Mouse (Mus musculus) MEL (cell line): ENCODE results near the gene Mypn. TPM values are rescaled to one million over a fixed set of nuclear protein-coding genes. Genes with fewer than 3 reads are reported as not detected.
A peak's percentile ranks its signal among the peaks of the same experiment; 100 is the strongest.

Source experiments
- DNase-seq: peaks from one replicate; pipeline ENCODE4 v3.0.0; 2011; ENCODE audit warnings: low read depth, low spot score
- H3K27ac ChIP-seq: 2 replicates; pipeline ENCODE4 v1.5.1; 2012; ENCODE audit warnings: low read depth, mild to moderate bottlenecking, control low read depth, low read length, moderate library complexity; ENCODE audit not compliant: control insufficient read depth
- H3K27me3 ChIP-seq, 2 experiments: fragments of 150-350 bp in 1 of 2; sonication (generic) in 1 of 2; 2 replicates each; pipeline ENCODE4 v1.6.1; 2012; ENCODE audit warnings: low read length in 2 of 2, mild to moderate bottlenecking in 2 of 2, improper control_type of control experiment in 1 of 2, moderate library complexity in 1 of 2; ENCODE audit not compliant: insufficient read depth in 2 of 2, control insufficient read depth in 1 of 2
- H3K36me3 ChIP-seq, 2 experiments: 2 replicates each; pipeline ENCODE4 v1.6.1; 2012 to 2014; ENCODE audit warnings: low read length in 2 of 2, improper control_type of control experiment in 1 of 2, inconsistent platforms in 1 of 2, mild to moderate bottlenecking in 1 of 2; ENCODE audit not compliant: insufficient read depth in 2 of 2, control insufficient read depth in 1 of 2
- H3K4me1 ChIP-seq, 2 experiments: fragments of 150-350 bp in 1 of 2; sonication (generic) in 1 of 2; 2 replicates each; pipeline ENCODE4 v1.6.1; 2012; ENCODE audit warnings: low read length in 2 of 2, improper control_type of control experiment in 1 of 2, mild to moderate bottlenecking in 1 of 2; ENCODE audit not compliant: insufficient read depth in 2 of 2, control insufficient read depth in 1 of 2
- H3K4me3 ChIP-seq, 2 experiments: fragments of 150-350 bp in 1 of 2; sonication (generic) in 1 of 2; 2 replicates each; pipeline ENCODE4 v1.5.1; 2012; ENCODE audit warnings: low read depth in 2 of 2, low read length in 2 of 2, mild to moderate bottlenecking in 2 of 2, moderate library complexity in 2 of 2, control low read depth in 1 of 2, improper control_type of control experiment in 1 of 2; ENCODE audit not compliant: control insufficient read depth in 1 of 2, insufficient read depth in 1 of 2
- H3K79me2 ChIP-seq: 2 replicates; pipeline ENCODE4 v1.6.1; 2012; ENCODE audit warnings: mild to moderate bottlenecking, low read length, moderate library complexity; ENCODE audit not compliant: control insufficient read depth, poor library complexity, insufficient read depth
- H3K9ac ChIP-seq: 2 replicates; pipeline ENCODE4 v1.6.1; 2012; ENCODE audit warnings: low read depth, mild to moderate bottlenecking, control low read depth, low read length, moderate library complexity; ENCODE audit not compliant: control insufficient read depth, poor library complexity, severe bottlenecking
- H3K9me3 ChIP-seq: fragments of 150-350 bp; sonication (generic); replicated peaks from 2 replicates; pipeline ENCODE4 v1.6.1; 2012; ENCODE audit warnings: mild to moderate bottlenecking, low read length, improper control_type of control experiment, moderate library complexity; ENCODE audit not compliant: insufficient read depth
- BHLHE40 ChIP-seq: IDR thresholded peaks from 2 replicates; pipeline ENCODE4 v1.6.1; 2012; ENCODE audit warnings: low read depth, mild to moderate bottlenecking, inconsistent platforms, low read length, improper control_type of control experiment, borderline replicate concordance
- CHD1 ChIP-seq: IDR thresholded peaks from 2 replicates; pipeline ENCODE4 v1.6.1; 2012; ENCODE audit warnings: low read depth, mild to moderate bottlenecking, inconsistent platforms, low read length, improper control_type of control experiment
- CTCF ChIP-seq, 3 experiments: IDR thresholded peaks in 2 of 3; conservative IDR thresholded peaks in 1 of 3; 2 replicates each; pipeline ENCODE4 v1.5.1; 2011 to 2012; ENCODE audit warnings: low read length in 3 of 3, low read depth in 2 of 3, mild to moderate bottlenecking in 2 of 3, improper control_type of control experiment in 1 of 3, inconsistent platforms in 1 of 3, mixed read lengths in 1 of 3, moderate library complexity in 1 of 3; ENCODE audit not compliant: control insufficient read depth in 1 of 3, insufficient read depth in 1 of 3, poor library complexity in 1 of 3, severe bottlenecking in 1 of 3
- E2F4 ChIP-seq: IDR thresholded peaks from 2 replicates; pipeline ENCODE4 v1.6.1; 2011; ENCODE audit warnings: low read depth, low read length, improper control_type of control experiment, borderline replicate concordance
- ELF1 ChIP-seq: IDR thresholded peaks from 2 replicates; pipeline ENCODE4 v1.6.1; 2014; ENCODE audit warnings: low read depth, mild to moderate bottlenecking, inconsistent platforms, low read length, improper control_type of control experiment, moderate library complexity
- EP300 ChIP-seq, 2 experiments: IDR thresholded peaks; 2 replicates each; pipeline ENCODE4 v1.6.1; 2011; ENCODE audit warnings: improper control_type of control experiment in 2 of 2, low read length in 2 of 2, low read depth in 1 of 2, mild to moderate bottlenecking in 1 of 2
- GABPA ChIP-seq: IDR thresholded peaks from 2 replicates; pipeline ENCODE4 v1.6.1; 2012; ENCODE audit warnings: low read depth, mild to moderate bottlenecking, inconsistent platforms, low read length, improper control_type of control experiment, moderate library complexity
- GATA1 ChIP-seq: IDR thresholded peaks from 2 replicates; pipeline ENCODE4 v1.6.1; 2011; ENCODE audit warnings: low read depth, low read length, improper control_type of control experiment
- JUND ChIP-seq: IDR thresholded peaks from 2 replicates; pipeline ENCODE4 v1.6.1; 2011; ENCODE audit warnings: low read depth, mild to moderate bottlenecking, improper control_type of control experiment, low read length
- MAFK ChIP-seq: IDR thresholded peaks from 2 replicates; pipeline ENCODE4 v1.6.1; 2011; ENCODE audit warnings: low read depth, mild to moderate bottlenecking, low read length, improper control_type of control experiment, borderline replicate concordance
- MAX ChIP-seq: IDR thresholded peaks from 2 replicates; pipeline ENCODE4 v1.6.1; 2011; ENCODE audit warnings: low read length, improper control_type of control experiment
- MEF2A ChIP-seq: IDR thresholded peaks from 2 replicates; pipeline ENCODE4 v1.6.1; 2014; ENCODE audit warnings: low read depth, mild to moderate bottlenecking, inconsistent platforms, low read length, improper control_type of control experiment; ENCODE audit not compliant: poor library complexity, insufficient replicate concordance, severe bottlenecking; ENCODE audit errors: extremely low read depth
- MYB ChIP-seq: IDR thresholded peaks from 2 replicates; pipeline ENCODE4 v1.6.1; 2011; ENCODE audit warnings: mild to moderate bottlenecking, low read depth, low read length, improper control_type of control experiment
- MYC ChIP-seq: IDR thresholded peaks from 2 replicates; pipeline ENCODE4 v1.6.1; 2011; ENCODE audit warnings: low read depth, mild to moderate bottlenecking, low read length, improper control_type of control experiment, moderate library complexity
- NRF1 ChIP-seq: IDR thresholded peaks from 2 replicates; pipeline ENCODE4 v1.6.1; 2014; ENCODE audit warnings: low read depth, mild to moderate bottlenecking, inconsistent platforms, low read length, improper control_type of control experiment, moderate library complexity; ENCODE audit not compliant: poor library complexity, insufficient read depth, severe bottlenecking
- POLR2A ChIP-seq, 2 experiments: IDR thresholded peaks; 2 replicates each; pipeline ENCODE4 v1.6.1; 2011 to 2012; ENCODE audit warnings: low read length in 2 of 2, mild to moderate bottlenecking in 2 of 2, control low read depth in 1 of 2, improper control_type of control experiment in 1 of 2, low read depth in 1 of 2, moderate library complexity in 1 of 2; ENCODE audit not compliant: control insufficient read depth in 1 of 2, insufficient read depth in 1 of 2, poor library complexity in 1 of 2
- POLR2AphosphoS2 ChIP-seq: IDR thresholded peaks from 2 replicates; pipeline ENCODE4 v1.6.1; 2011; ENCODE audit warnings: low read length, improper control_type of control experiment
- RAD21 ChIP-seq: IDR thresholded peaks from 2 replicates; pipeline ENCODE4 v1.6.1; 2011; ENCODE audit warnings: mild to moderate bottlenecking, low read depth, low read length, improper control_type of control experiment
- RCOR1 ChIP-seq: IDR thresholded peaks from 2 replicates; pipeline ENCODE4 v1.6.1; 2012; ENCODE audit warnings: low read depth, mild to moderate bottlenecking, inconsistent platforms, low read length, improper control_type of control experiment
- TCF12 ChIP-seq: IDR thresholded peaks from 2 replicates; pipeline ENCODE4 v1.6.1; 2014; ENCODE audit warnings: low read depth, mild to moderate bottlenecking, inconsistent platforms, low read length, improper control_type of control experiment, moderate library complexity
- UBTF ChIP-seq: IDR thresholded peaks from 2 replicates; pipeline ENCODE4 v1.6.1; 2012; ENCODE audit warnings: low read depth, mild to moderate bottlenecking, inconsistent platforms, low read length, improper control_type of control experiment, moderate library complexity, borderline replicate concordance; ENCODE audit not compliant: insufficient read depth
- USF2 ChIP-seq, 2 experiments: IDR thresholded peaks; 2 replicates each; pipeline ENCODE4 v1.6.1; 2011 to 2012; ENCODE audit warnings: improper control_type of control experiment in 2 of 2, low read length in 2 of 2, borderline replicate concordance in 1 of 2, inconsistent platforms in 1 of 2, low read depth in 1 of 2, mild to moderate bottlenecking in 1 of 2; ENCODE audit not compliant: insufficient read depth in 1 of 2
- ZKSCAN1 ChIP-seq: IDR thresholded peaks from 2 replicates; pipeline ENCODE4 v1.6.1; 2012; ENCODE audit warnings: low read depth, mild to moderate bottlenecking, inconsistent platforms, low read length, improper control_type of control experiment, moderate library complexity
- ZMIZ1 ChIP-seq: IDR thresholded peaks from 2 replicates; pipeline ENCODE4 v1.6.1; 2012; ENCODE audit warnings: low read depth, mild to moderate bottlenecking, inconsistent platforms, low read length, improper control_type of control experiment, moderate library complexity
- ZNF384 ChIP-seq: IDR thresholded peaks from 2 replicates; pipeline ENCODE4 v1.6.1; 2012; ENCODE audit warnings: low read depth, mild to moderate bottlenecking, inconsistent platforms, low read length, improper control_type of control experiment
- polyA plus RNA-seq, 2 experiments: library from polyadenylated mRNA; stranded (reverse) in 1 of 2; unstranded in 1 of 2; fragments of >175 nt in 1 of 2; fragments of >200 nt in 1 of 2; gene quantifications; 2 replicates each; pipeline versions ENCODE4 v1.2.1 to v1.2.4; 2012; ENCODE audit warnings: low replicate concordance in 2 of 2, low read depth in 1 of 2; ENCODE audit not compliant: insufficient read length in 2 of 2, insufficient read depth in 1 of 2, missing spikeins in 1 of 2
- total RNA-seq: library from RNA; depleted of rRNA; stranded (reverse); fragments of 300-350 nt; gene quantifications from 2 replicates; pipeline ENCODE4 v1.2.3, GENCODE M21; 2012

Mypn gene
- total and polyA plus RNA-seq, 3 experiments, result not detected

- no peak for TF ChIP-seq USF2 (IDR thresholded peaks at IDR 0.05; ENCODE audit: borderline replicate concordance in 1 of 2, insufficient read depth in 1 of 2, low read depth in 1 of 2, low read length in 2 of 2)
- TF ChIP-seq MYC, result no peak
- no peak for TF ChIP-seq GATA1
- no peak for TF ChIP-seq BHLHE40
- TF ChIP-seq EP300 (IDR thresholded peaks at IDR 0.05; ENCODE audit: low read depth in 1 of 2, low read length in 2 of 2), result no peak
- TF ChIP-seq RAD21, result no peak
- no peak for TF ChIP-seq ELF1
- TF ChIP-seq JUND, result no peak
- no peak for TF ChIP-seq POLR2AphosphoS2
- no peak for TF ChIP-seq ZNF384
- TF ChIP-seq UBTF, result no peak
- TF ChIP-seq, all 39 proteins: peak for 0
- no peak for DNase-seq
- H3K27me3 ChIP-seq, result no peaks in the 10 kb centered on the region; a peak in 1 of 4 replicates
Measured at GRCm38 (mm10) chr10:63234133-63234532, 30.4 kb upstream of the Mypn start.

GRCm38 (mm10) chr10:63231630-63232029 lies 27.9 kb upstream of the Mypn start:
- H3K9me3 ChIP-seq, result no peaks in the 10 kb centered on the region
- TF ChIP-seq ZKSCAN1, result no peak
- TF ChIP-seq USF2 (IDR thresholded peaks at IDR 0.05; ENCODE audit: borderline replicate concordance in 1 of 2, insufficient read depth in 1 of 2, low read depth in 1 of 2, low read length in 2 of 2), result no peak
- TF ChIP-seq MYC, result no peak
- peak; percentile 18; the same call in 1 of the 2 replicates for TF ChIP-seq RCOR1
- no peak for TF ChIP-seq MEF2A
- H3K27ac ChIP-seq, result no peak overlapping the region
- H3K79me2 ChIP-seq, result no peaks in the 10 kb centered on the region
- H3K9ac ChIP-seq, result no peak overlapping the region
- H3K4me3 ChIP-seq, result no peak overlapping the region
- no peak for DNase-seq
- no peaks in the 10 kb centered on the region for H3K36me3 ChIP-seq
- peaks cover 3 to 4% of the 10 kb centered on the region in 2 experiments; a peak in 2 of 4 replicates for H3K27me3 ChIP-seq
- H3K4me1 ChIP-seq, result no peaks in the 10 kb centered on the region

More at GRCm38 (mm10) chr10:63234133-63234532, 30.4 kb upstream of the Mypn start:
- Histone ChIP-seq H3K27ac (no peak overlapping the region), H3K36me3 (no peaks in the 10 kb centered on the region), H3K9ac (no peak overlapping the region), H3K4me1 (no peaks in the 10 kb centered on the region), H3K4me3 (no peak overlapping the region), H3K79me2 (no peaks in the 10 kb centered on the region), H3K9me3 (no peaks in the 10 kb centered on the region)

- H3K9me3 ChIP-seq, result no peaks in the 10 kb centered on the region
- no peaks in the 10 kb centered on the region for H3K36me3 ChIP-seq
- no peak overlapping the region for H3K9ac ChIP-seq
- H3K79me2 ChIP-seq, result no peaks in the 10 kb centered on the region
- peaks cover 4 to 7% of the 10 kb centered on the region in 2 experiments; a peak in 3 of 4 replicates for H3K27me3 ChIP-seq
- TF ChIP-seq ZMIZ1 (no peak), NRF1 (no peak), GATA1 (no peak), GABPA (no peak), JUND (no peak), TCF12 (no peak), MAFK (no peak), CTCF (IDR thresholded peaks at IDR 0.05 in 2 of 3, conservative IDR thresholded peaks at IDR 0.05 in 1 of 3; ENCODE audit: control insufficient read depth in 1 of 3, insufficient read depth in 1 of 3, low read depth in 2 of 3, low read length in 3 of 3, poor library complexity in 1 of 3, severe bottlenecking in 1 of 3) (no peak), E2F4 (no peak), MYB (no peak), RAD21 (no peak), MAX (no peak), UBTF (no peak), CHD1 (no peak), RCOR1 (no peak), ZKSCAN1 (no peak), POLR2A (IDR thresholded peaks at IDR 0.05; ENCODE audit: control insufficient read depth in 1 of 2, insufficient read depth in 1 of 2, low read depth in 1 of 2, low read length in 2 of 2, poor library complexity in 1 of 2) (no peak)
- H3K4me3 ChIP-seq, result no peak overlapping the region
- DNase-seq, result no peak
- H3K27ac ChIP-seq, result no peak overlapping the region
- H3K4me1 ChIP-seq, result no peaks in the 10 kb centered on the region
Measured at GRCm38 (mm10) chr10:63230854-63231253, 27.1 kb upstream of the Mypn start.
